Mouse (Mus musculus) bone marrow macrophage, adult 2 months (primary cell): ENCODE results near the gene Elmsan1.

Experiments used
- CTCF ChIP-seq: IDR thresholded peaks from 2 replicates; pipeline ENCODE4 v1.5.1; 2012; ENCODE audit warnings: low read depth, mild to moderate bottlenecking, low read length, moderate library complexity
- POLR2A ChIP-seq: IDR thresholded peaks from 2 replicates; pipeline ENCODE4 v1.6.1; 2012; ENCODE audit warnings: mild to moderate bottlenecking, low read depth, low read length, borderline replicate concordance

DNA sequence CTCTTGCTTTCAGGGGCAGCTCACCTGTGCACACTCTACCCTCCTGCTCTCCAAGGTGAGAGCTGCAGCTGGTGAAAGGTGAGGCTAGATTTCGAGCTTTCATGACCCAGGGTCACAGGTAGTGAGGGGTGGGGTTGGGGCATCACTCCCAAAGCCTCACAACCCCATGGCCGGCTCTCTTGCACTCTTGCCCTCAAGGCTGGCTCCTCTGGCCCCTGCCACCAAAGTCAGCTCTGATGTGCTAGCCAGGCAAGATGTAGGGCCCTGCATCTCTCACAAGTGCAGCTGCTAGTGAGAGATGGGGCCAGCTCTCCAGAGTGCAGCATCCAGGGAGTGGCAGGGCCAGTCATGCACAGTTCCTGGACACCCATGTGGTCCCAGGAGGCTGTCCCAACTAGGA, 48.6 kb upstream of the Elmsan1 start:
- TF ChIP-seq CTCF (no peak), POLR2A (no peak)
